Mouse (Mus musculus): ENCODE results near the gene Hist1h2ah.
"Not testable (repeated sequence)": the region's sequence is repeated elsewhere in the genome, so short reads cannot be mapped to it uniquely, and the experiment has no call there.

Hist1h2ah gene

DNA sequence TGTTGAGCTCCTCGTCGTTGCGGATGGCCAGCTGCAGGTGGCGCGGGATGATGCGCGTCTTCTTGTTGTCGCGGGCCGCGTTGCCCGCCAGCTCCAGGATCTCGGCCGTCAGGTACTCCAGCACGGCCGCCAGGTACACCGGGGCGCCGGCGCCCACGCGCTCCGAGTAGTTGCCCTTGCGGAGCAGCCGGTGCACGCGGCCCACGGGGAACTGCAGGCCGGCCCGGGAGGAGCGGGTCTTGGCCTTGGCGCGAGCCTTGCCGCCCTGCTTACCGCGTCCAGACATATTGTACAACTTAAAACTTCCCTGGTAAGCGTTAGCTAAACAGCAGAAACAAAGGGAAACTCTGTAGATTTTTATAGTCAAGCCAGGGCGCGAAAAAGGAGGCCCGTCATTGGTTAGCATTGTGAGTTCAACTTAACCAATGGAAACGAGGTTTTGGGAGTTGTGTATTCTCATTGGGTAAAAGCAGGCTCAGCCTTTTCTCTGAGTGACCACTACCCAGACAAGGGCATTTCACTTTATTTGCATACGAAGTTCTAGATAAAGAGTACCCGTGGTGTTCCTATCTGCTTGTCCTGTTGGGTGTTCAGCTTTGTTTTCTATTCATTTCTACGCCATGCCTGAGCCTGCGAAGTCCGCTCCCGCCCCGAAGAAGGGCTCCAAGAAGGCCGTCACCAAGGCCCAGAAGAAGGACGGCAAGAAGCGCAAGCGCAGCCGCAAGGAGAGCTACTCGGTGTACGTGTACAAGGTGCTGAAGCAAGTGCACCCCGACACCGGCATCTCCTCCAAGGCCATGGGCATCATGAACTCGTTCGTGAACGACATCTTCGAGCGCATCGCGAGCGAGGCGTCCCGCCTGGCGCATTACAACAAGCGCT, at the start of gene Hist1h2ah, which contains the start of gene Hist1h2bk:
TSS of gene Hist1h2ah (minus strand) at position 302 of the 882 bp plus-strand sequence.
TSS of gene Hist1h2bk (plus strand) at position 604 of the 882 bp plus-strand sequence.
- peak; percentile 91 to 93 for DNase-seq (ENCODE audit: low spot score in 2 of 2)

- not testable (repeated sequence) for DNase-seq (ENCODE audit: low spot score in 2 of 2)
These were observed 48.8 kb upstream of the Hist1h2ah start, which contains the start of gene Vmn1r188 for GRCm38 (mm10) chr13:22084140-22084539. TSS of gene Vmn1r188 (plus strand) at chr13:22084440.

DNA sequence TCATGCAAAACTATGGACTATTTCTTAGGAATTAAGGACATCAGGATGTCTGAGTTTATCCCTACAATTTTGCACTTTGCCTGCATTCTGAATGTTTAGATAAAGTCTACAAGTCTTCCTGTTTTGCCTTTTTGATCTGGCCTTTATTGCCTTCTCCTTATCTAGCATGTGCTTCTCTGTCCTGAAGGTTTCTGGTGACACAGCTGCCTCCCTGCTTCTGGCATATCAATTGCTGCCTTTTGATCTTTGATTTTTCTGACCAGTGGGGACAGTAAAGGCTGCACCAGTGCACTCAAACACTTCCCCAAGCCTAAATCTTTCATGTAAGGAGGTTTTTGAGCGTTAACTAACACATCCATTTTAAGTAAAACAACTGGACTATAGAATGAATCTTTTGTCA, 28.1 kb upstream of the Hist1h2ah start:
- DNase-seq (ENCODE audit: low spot score in 2 of 2) = no peak

GRCm38 (mm10) chr13:22061422-22061821, 26.1 kb upstream of the Hist1h2ah start:
- DNase-seq (ENCODE audit: low spot score in 2 of 2) = no peak

DNA sequence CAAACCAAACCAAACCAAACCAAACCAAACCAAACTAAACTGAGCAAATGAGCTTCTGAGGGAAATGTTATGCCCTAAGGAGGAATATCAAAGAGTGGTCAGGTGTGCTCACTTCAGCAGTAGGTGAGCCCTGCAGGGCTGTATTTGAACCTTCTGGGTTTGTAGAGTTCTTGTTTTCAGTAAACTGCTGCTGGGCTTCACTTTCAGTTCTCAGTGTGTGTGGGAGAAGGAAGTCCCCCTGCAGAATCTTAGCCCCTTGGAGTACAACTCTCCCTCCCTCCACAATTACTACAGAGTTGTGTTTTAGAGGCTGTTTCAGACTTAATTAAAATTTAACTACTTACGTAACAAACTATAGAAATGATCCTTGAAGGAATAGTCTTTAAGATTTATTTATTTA, 18.4 kb upstream of the Hist1h2ah start:
- DNase-seq (ENCODE audit: low spot score in 2 of 2) = no peak

DNA sequence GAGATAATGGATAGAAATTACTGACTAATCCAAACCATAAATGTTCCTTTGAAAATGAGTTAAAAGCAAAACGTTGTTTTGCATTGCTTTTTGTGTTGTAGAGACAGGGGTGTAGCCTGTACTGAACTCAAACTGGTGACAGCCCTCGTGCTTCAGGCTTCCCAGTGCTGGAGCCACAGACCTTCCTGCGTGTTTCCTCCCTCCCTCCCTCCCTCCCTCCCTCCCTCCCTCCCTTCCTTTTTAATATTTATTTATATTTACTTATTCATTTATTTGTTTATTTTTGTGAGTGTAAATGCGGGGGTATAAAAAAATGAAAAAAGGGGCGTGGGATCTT, 16.1 kb upstream of the Hist1h2ah start:
- DNase-seq (ENCODE audit: low spot score in 2 of 2) = no peak

GRCm38 (mm10) chr13:22050591-22051522, 15.5 kb upstream of the Hist1h2ah start:
- peak; percentile 91 to 92 for DNase-seq (ENCODE audit: low spot score in 2 of 2)

- DNase-seq (ENCODE audit: low spot score in 2 of 2) = peak; percentile 60 to 64
These were observed 14.5 kb upstream of the Hist1h2ah start for GRCm38 (mm10) chr13:22049737-22050440.

DNA sequence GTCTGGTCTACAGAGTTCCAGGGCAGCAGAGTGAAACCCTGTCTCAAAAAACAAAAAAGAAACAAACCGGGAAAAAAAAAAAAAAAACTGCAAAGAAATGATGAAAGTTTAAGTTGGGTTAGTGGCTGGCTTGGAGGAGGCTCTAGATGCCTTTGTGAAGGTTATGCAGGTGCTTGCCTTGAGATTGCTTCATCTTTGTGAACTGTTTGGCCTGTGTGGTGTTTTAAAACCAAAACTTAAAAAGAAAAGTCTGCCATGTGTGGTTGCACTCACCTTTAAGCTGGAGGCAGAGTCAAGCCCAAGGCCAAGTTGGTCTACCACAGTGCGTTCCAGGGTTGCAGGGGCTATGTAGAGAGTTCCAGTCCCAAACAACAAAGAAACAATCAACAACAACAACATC, 13.7 kb upstream of the Hist1h2ah start:
- no peak for DNase-seq (ENCODE audit: low spot score in 2 of 2)

DNA sequence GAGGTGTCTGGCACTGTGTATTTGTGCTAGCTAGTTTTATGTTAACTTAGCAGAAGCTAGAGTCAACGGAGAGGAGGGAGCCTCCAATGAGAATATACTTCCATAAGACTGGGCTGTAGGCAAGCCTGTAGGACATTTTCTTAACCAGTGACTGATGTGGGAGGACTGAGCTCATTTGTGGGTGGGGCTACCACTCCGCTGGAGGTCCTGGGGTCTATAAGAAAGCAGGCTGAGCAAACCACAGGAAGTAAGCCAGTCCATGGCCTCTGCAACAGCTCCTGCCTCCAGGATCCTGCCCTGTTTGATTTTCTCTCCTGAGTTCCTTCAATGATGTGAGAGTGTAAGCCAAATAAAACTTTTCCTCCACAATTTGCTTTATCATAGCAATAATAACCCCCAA, 9.9 kb upstream of the Hist1h2ah start:
- no peak for DNase-seq (ENCODE audit: low spot score in 2 of 2)

GRCm38 (mm10) chr13:22044432-22045155, 9.2 kb upstream of the Hist1h2ah start:
- DNase-seq (ENCODE audit: low spot score in 2 of 2) = no peak

DNA sequence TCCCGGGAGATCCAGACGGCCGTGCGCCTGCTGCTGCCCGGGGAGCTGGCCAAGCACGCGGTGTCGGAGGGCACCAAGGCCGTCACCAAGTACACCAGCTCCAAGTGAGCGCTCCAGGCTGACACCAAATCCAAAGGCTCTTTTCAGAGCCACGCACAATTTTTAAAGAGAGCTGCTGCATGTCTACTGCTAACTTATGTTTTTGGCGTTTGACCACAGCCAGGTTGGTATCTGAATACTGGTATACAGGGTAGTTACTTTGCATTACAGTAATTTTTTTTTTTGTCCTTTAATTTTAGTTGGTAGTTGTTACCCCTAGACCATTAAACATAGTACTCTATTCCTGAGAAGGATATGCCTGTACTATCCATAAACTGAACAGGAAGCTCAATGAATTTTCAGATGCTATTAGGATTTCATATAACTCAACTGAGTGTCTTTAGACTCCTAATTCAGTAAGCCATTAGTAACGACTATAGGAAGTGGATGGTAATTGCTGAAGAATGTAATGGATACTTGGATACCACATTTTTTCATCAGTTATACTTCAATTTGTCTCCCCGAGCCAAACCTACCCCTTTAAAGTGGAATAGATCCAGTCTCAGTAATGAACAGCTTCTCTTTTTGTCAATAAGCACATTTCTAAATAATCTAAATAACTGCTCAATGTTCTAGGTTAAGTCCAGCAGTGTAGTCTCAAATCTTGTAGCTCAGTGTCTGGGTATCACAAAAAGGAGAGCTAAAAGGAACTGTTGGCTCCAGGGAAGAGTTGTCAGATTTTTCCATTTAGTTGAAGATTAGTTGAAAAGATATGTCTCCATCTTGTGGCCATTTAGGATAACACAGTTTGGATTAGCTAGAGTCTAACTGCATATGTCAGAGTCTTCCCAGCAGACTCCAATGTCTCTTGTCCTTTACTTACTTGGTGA, 8.4 kb upstream of the Hist1h2ah start:
- DNase-seq (ENCODE audit: low spot score in 2 of 2) = no peak

- peak; percentile 93 to 96 for DNase-seq (ENCODE audit: low spot score in 2 of 2)
These were observed 7.5 kb upstream of the Hist1h2ah start, which contains the start of the genes Hist1h2ag and Hist1h2bj for GRCm38 (mm10) chr13:22042568-22043502. TSS of gene Hist1h2ag (minus strand) at chr13:22042944. TSS of gene Hist1h2bj (plus strand) at chr13:22043214.

GRCm38 (mm10) chr13:22041651-22042567, 6.5 kb upstream of the Hist1h2ah start:
- no peak for DNase-seq (ENCODE audit: low spot score in 2 of 2)

- DNase-seq (ENCODE audit: low spot score in 2 of 2) = peak; percentile 97 to 98
These were observed 5.8 kb upstream of the Hist1h2ah start, which contains the start of gene Hist1h4i for GRCm38 (mm10) chr13:22041142-22041536. TSS of gene Hist1h4i (minus strand) at chr13:22041362.

DNA sequence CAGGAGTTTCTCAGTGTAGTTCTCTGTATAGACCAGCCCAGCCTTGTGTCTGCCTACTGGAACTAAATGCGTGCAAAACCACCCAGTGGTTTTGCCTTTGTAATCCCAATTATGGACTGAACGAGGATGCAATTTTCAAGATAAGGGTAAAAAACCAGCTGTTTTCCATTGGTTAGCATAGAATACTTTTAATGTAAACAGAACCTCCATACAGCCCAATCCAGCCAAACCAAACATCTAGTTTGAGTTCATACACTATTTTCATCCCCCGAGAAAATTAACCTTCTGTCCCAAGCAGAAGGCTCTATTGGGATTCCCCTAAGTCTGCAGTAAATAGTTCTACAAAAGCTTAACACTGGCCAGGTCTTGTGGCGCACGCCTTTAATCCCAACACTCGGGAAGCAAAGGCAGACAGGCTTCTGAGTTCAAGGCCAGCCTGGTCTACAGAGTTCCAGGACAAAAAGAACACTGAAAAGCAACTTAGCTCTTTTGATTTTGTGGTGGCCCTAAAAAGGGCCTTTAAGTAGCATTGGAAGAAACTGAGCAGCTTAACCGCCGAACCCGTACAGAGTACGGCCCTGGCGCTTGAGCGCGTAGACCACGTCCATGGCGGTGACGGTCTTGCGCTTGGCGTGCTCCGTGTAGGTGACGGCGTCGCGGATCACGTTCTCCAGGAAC, 5.2 kb upstream of the Hist1h2ah start:
- DNase-seq (ENCODE audit: low spot score in 2 of 2) = no peak

GRCm38 (mm10) chr13:22039951-22040463, 4.6 kb upstream of the Hist1h2ah start:
- DNase-seq (ENCODE audit: low spot score in 2 of 2) = no peak

All from right cerebral cortex, postnatal 10 days (tissue).